29 mouse cellular contexts compared by ENCODE assay signal in genomic region chr2:58783526-58783925, GRCm38 (mm10).
DNase-seq lines count a peak whose midpoint lies in the region; ATAC-seq and TF ChIP-seq lines count a peak whose summit lies in the region.
"Had no signal": no experiment of that assay in that cellular context is flagged by ENCODE, and none has a peak within 500 bp of the region (broad histone marks: within the 10 kb centered on the region; RNA-seq: fewer than 3 reads in every experiment).

No protein-coding gene starts in this region.

- TF ChIP-seq CTCF in cerebellum, adult 2 months (IDR thresholded peaks at IDR 0.05; ENCODE audit: borderline replicate concordance, insufficient read depth, low read depth, low read length), result no peak
- TF ChIP-seq CTCF in gastrocnemius, adult 2 months (IDR thresholded peaks at IDR 0.05), result no peak
- TF ChIP-seq CTCF in heart, adult 2 months (IDR thresholded peaks at IDR 0.05), result no peak

- no peak overlapping the region for H3K9ac ChIP-seq in lung, embryonic 16.5 days (ENCODE audit: low read length)
- no peak overlapping the region for H3K9ac ChIP-seq in heart, adult 2 months (ENCODE audit: low read depth, low read length)
- H3K9ac ChIP-seq: hindbrain, embryonic 12.5 days; limb, embryonic 15.5 days; liver, embryonic 15.5 days; lung, embryonic 15.5 days; neural tube, embryonic 13.5 days had no signal

- no peak for TF ChIP-seq POLR2A in cerebellum, adult 2 months (IDR thresholded peaks at IDR 0.05; ENCODE audit: borderline replicate concordance, insufficient read depth, low read length)
- TF ChIP-seq POLR2A in heart, adult 2 months (IDR thresholded peaks at IDR 0.05; ENCODE audit: insufficient read depth, low read depth, low read length), result no peak

- no peaks in the 10 kb centered on the region for H3K27me3 ChIP-seq in lung, embryonic 16.5 days (ENCODE audit: control insufficient read depth, insufficient read depth, low read depth, low read length)
- H3K27me3 ChIP-seq in cerebellum, adult 2 months (ENCODE audit: control insufficient read depth, insufficient read depth, low read length), result no peaks in the 10 kb centered on the region
- no peaks in the 10 kb centered on the region for H3K27me3 ChIP-seq in heart, adult 2 months (ENCODE audit: control insufficient read depth, insufficient read depth, low read length)
- H3K27me3 ChIP-seq: hindbrain, embryonic 12.5 days; limb, embryonic 15.5 days; liver, embryonic 15.5 days; lung, embryonic 15.5 days; neural tube, embryonic 13.5 days had no signal

- WGBS in lung, embryonic 16.5 days, result 42% methylated on average over 1 of the region's 1 CpGs
- 17% methylated on average over 1 of the region's 1 CpGs for WGBS in cerebellum, adult 2 months
- WGBS in heart, adult 2 months, result 77% methylated on average over 1 of the region's 1 CpGs

- H3K4me3 ChIP-seq in lung, embryonic 16.5 days (ENCODE audit: low read length), result no peak overlapping the region
- no peak overlapping the region for H3K4me3 ChIP-seq in cerebellum, adult 2 months (replicated peaks; ENCODE audit: insufficient read depth, low read depth, low read length)
- H3K4me3 ChIP-seq in gastrocnemius, adult 2 months, result no peak overlapping the region
- H3K4me3 ChIP-seq in heart, adult 2 months, result no peak overlapping the region
- H3K4me3 ChIP-seq: erythroblast, embryonic 14.5 days; hindbrain, embryonic 12.5 days; limb, embryonic 10.5 days; limb, embryonic 15.5 days; liver, embryonic 15.5 days; lung, embryonic 15.5 days; myocyte; neural tube, embryonic 13.5 days had no signal

- TF ChIP-seq EP300 in heart, adult 2 months (IDR thresholded peaks at IDR 0.05; ENCODE audit: insufficient read depth, low read depth, low read length), result no peak

- H3K79me2 ChIP-seq in heart, adult 2 months (replicated peaks; ENCODE audit: control insufficient read depth, insufficient read depth, low read length), result no peaks in the 10 kb centered on the region

- H3K27ac ChIP-seq in lung, embryonic 16.5 days (ENCODE audit: low read length), result peak overlapping the region; percentile 41; the same call in 1 of the 2 replicates
- peak overlapping the region; percentile 47; the same call in 1 of the 2 replicates for H3K27ac ChIP-seq in cerebellum, adult 2 months (ENCODE audit: insufficient read depth, low read length)
- H3K27ac ChIP-seq in gastrocnemius, adult 2 months, result no peak overlapping the region
- no peak overlapping the region for H3K27ac ChIP-seq in heart, adult 2 months
- H3K27ac ChIP-seq: hindbrain, embryonic 12.5 days; hindbrain, postnatal 0 days; kidney, postnatal 0 days; limb, embryonic 10.5 days; limb, embryonic 15.5 days; liver, embryonic 15.5 days; macrophage; neural tube, embryonic 13.5 days had no signal

- no peak for DNase-seq in lung, postnatal 10 days
- peak; percentile 75 for DNase-seq in cerebellum, adult 11 months
- peak; percentile 71 to 90 for DNase-seq in cerebellum, adult 2 months
- peak; percentile 71 to 85 for DNase-seq in cerebellum, postnatal 14 days
- no peak for DNase-seq in gastrocnemius, adult 2 months
- no peak for DNase-seq in heart, adult 2 months
- DNase-seq in embryo, embryonic 11 days, result no peak
- DNase-seq: adrenal gland, postnatal 36 days; B cell, adult 2 months; gastrocnemius, postnatal 14 days; heart, postnatal 36 days; kidney, adult 8-10 months; kidney, postnatal 4 days; thymus, adult 2 months had no signal

- intact Hi-C loops in gastrocnemius, adult 2 months (cut with DNase I), result no loop called here
- intact Hi-C loops in heart, adult 2 months (cut with DNase I), result no loop called here

- H3K36me3 ChIP-seq in lung, embryonic 16.5 days (ENCODE audit: control insufficient read depth, insufficient read depth, low read length), result no peaks in the 10 kb centered on the region
- no peaks in the 10 kb centered on the region for H3K36me3 ChIP-seq in heart, adult 2 months (ENCODE audit: control insufficient read depth, insufficient read depth, low read length)
- H3K36me3 ChIP-seq: hindbrain, embryonic 12.5 days; limb, embryonic 10.5 days; limb, embryonic 15.5 days; liver, embryonic 15.5 days; lung, embryonic 15.5 days; neural tube, embryonic 13.5 days had no signal

- no peak overlapping the region for H3K4me2 ChIP-seq in lung, embryonic 16.5 days (ENCODE audit: low read depth, low read length)
- H3K4me2 ChIP-seq: heart, embryonic 11.5 days; hindbrain, embryonic 12.5 days; limb, embryonic 15.5 days; liver, embryonic 15.5 days; lung, embryonic 15.5 days; neural tube, embryonic 13.5 days had no signal

- ATAC-seq in lung, embryonic 16.5 days (ENCODE audit: low read depth), result no peak
- ATAC-seq: hindbrain, postnatal 0 days; intestine, embryonic 16.5 days; midbrain, embryonic 16.5 days had no signal

- peaks cover 23% of the 10 kb centered on the region for H3K4me1 ChIP-seq in lung, embryonic 16.5 days (replicated peaks; ENCODE audit: control insufficient read depth, insufficient read depth, low read length)
- peaks cover 7% of the 10 kb centered on the region for H3K4me1 ChIP-seq in cerebellum, adult 2 months (ENCODE audit: control insufficient read depth, insufficient read depth, low read length)
- H3K4me1 ChIP-seq in heart, adult 2 months (ENCODE audit: control insufficient read depth, insufficient read depth, low read length), result no peaks in the 10 kb centered on the region
- H3K4me1 ChIP-seq: hindbrain, embryonic 12.5 days; liver, embryonic 15.5 days; neural tube, embryonic 13.5 days had no signal

- H3K9me3 ChIP-seq in lung, embryonic 16.5 days (ENCODE audit: control insufficient read depth, low read length), result no peaks in the 10 kb centered on the region
- H3K9me3 ChIP-seq: hindbrain, embryonic 12.5 days; limb, embryonic 10.5 days; limb, embryonic 15.5 days; liver, embryonic 15.5 days; lung, embryonic 15.5 days; neural tube, embryonic 13.5 days had no signal

Comparison
In these comparisons a context has a peak if more than half of its experiments do, and no peak if none do; other contexts are left out.
1. H3K27ac ChIP-seq: peak in lung, embryonic 16.5 days (single experiment) and cerebellum, adult 2 months (single experiment); none in gastrocnemius, adult 2 months (single experiment) and heart, adult 2 months (single experiment).
2. DNase-seq: peak in cerebellum, adult 11 months (single experiment), cerebellum, adult 2 months (2 of 2) and cerebellum, postnatal 14 days (2 of 2); none in lung, postnatal 10 days (single experiment), gastrocnemius, adult 2 months (single experiment), heart, adult 2 months (0 of 2) and embryo, embryonic 11 days (single experiment).